Mouse (Mus musculus) layer of hippocampus, postnatal 14 days (tissue): ENCODE data around the gene Vash1. TPM values are rescaled to one million over a fixed set of nuclear protein-coding genes. Genes with fewer than 3 reads are reported as not detected.

Experiments used
- DNase-seq, 2 experiments: peaks; one replicate each; pipeline ENCODE4 v3.0.0; 2021 to 2022; ENCODE audit warnings: low spot score in 2 of 2, mixed read lengths in 1 of 2
- long read RNA-seq, 2 experiments: library from polyadenylated mRNA; stranded (forward); transcript quantifications; one replicate each; pipeline ENCODE4 v2.0.0; 2021
- total RNA-seq, 2 experiments: library from RNA; stranded (reverse); gene quantifications; 2 replicates each; pipeline ENCODE4 v1.2.3; 2021

Gene Vash1
- 10 to 100 TPM; 65.2 to 77.4 TPM for total RNA-seq
- long read RNA-seq, experiment 1, partial matches to known transcripts: 0 of 5 reads
- long read RNA-seq, experiment 1, other reads (novel, unspliced or antisense): 5 of 5 reads
- long read RNA-seq, experiment 2, partial matches to known transcripts: 1 of 4 reads
- long read RNA-seq, experiment 2, other reads (novel, unspliced or antisense): 3 of 4 reads

- peak in 1 of 2 experiments; percentile 78 for DNase-seq
Measured at GRCm38 (mm10) chr12:86678591-86679545, at the start of gene Vash1. TSS of gene Vash1 (plus strand) at chr12:86678700.

DNA sequence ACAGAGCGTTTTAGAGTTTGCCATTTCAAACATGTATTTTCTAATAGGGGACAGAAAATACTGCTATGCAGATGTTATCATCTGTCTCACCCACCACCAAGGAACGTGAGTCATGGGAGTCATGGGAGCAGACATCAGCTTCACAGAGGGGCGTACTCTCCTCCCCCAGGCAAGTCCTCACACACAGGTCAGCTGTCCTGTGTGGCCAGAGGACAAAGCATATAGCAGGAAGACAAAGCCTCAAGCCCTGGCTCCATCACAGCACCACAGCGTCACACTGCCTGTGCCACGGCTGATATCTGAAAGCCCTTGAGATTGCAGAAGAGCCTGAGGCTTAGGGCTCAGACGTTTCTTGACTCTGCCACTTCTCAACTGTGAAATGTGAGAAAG is 49.7 kb upstream of the Vash1 start:
- DNase-seq: no peak

GRCm38 (mm10) chr12:86641763-86642162 is 36.7 kb upstream of the Vash1 start:
- peak; percentile 41 to 51 for DNase-seq

DNA sequence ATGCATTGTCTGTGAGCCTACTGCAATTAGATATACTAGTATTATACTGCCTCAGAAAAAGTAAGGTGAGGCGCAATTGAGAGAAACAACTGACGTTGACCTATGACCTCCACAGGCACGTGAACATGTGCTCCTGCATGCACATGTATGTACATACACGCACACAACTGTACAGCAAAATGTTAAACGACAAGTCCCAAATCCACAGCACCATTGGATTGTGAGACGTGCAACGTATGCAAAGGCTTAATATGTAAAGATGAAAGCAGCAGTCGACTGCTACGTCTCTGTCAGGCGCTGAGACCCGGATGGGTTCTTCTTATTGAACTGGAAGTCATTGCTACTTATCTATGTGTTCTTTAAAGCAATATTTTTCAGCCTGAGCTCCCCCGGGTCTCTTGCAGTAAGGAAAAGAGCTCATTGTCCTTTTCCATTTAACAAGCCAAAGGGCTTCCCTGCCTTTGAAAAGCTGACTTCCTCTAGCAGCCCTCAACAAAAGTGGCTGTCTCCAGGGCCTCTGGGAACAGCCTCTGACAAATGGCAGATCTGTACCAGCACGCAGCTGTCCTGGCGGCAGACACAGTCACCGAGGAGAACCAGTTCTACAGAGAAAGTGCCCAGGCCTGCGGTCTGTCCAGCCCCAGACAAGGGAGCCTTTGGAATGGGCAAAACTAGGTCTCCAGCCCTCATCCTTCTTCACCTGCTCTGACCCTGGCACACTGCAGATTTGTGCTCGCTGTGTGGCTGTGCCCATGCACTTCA is 33.8 kb upstream of the Vash1 start:
- DNase-seq: peak; percentile 55 to 75

- no peak for DNase-seq
Measured at GRCm38 (mm10) chr12:86645494-86645893, 33.0 kb upstream of the Vash1 start.

GRCm38 (mm10) chr12:86646831-86647230 is 31.7 kb upstream of the Vash1 start:
- DNase-seq: peak in 1 of 2 experiments; percentile 63

DNA sequence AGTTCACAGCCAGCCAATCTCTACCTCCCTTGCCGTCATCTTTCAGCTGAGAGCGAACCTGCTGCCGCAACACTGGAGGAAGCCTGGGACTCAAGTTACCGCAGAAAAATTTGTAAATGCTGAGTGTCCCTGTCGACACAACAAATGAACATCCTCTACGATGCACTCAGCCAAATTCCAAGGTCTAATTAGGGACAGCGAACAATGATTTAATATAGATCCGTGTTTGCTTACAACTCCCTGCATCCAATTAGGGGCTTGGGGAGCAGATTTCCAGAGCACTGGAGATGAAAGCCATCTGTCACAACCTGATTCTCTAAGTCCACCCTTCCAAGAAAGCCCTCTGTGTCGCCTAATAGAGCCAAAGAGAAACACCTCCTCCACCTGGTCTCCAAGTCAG is 31.2 kb upstream of the Vash1 start:
- DNase-seq: no peak

GRCm38 (mm10) chr12:86647736-86648135 is 30.8 kb upstream of the Vash1 start:
- no peak for DNase-seq

GRCm38 (mm10) chr12:86648489-86648888 is 30.0 kb upstream of the Vash1 start:
- DNase-seq: no peak

- DNase-seq: peak in 1 of 2 experiments; percentile 52
Measured at GRCm38 (mm10) chr12:86651301-86651860, 27.1 kb upstream of the Vash1 start.

- peak; percentile 75 to 90 for DNase-seq
Measured at GRCm38 (mm10) chr12:86652570-86653041, 25.9 kb upstream of the Vash1 start.

- no peak for DNase-seq
Measured at GRCm38 (mm10) chr12:86659447-86659968, 19.0 kb upstream of the Vash1 start.

DNA sequence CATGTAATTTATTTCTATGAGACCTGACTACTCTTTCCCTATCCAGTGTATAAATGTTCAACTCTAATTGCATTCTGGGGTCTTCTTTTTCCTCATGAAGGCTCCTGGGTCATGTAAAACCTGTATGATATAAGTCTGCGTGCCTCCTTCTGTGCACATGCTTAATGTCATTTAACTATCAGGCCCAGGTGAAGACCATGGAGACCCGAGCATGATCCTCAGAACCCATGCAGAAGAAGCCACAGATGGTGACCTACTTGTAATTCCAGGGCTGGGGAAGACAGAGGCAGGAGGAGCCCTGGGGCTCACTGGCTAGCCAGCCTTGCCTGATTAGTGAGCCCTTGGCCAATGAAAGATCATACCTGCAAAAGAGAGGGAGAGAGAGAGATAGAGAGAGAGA is 18.0 kb upstream of the Vash1 start:
- DNase-seq: no peak

DNA sequence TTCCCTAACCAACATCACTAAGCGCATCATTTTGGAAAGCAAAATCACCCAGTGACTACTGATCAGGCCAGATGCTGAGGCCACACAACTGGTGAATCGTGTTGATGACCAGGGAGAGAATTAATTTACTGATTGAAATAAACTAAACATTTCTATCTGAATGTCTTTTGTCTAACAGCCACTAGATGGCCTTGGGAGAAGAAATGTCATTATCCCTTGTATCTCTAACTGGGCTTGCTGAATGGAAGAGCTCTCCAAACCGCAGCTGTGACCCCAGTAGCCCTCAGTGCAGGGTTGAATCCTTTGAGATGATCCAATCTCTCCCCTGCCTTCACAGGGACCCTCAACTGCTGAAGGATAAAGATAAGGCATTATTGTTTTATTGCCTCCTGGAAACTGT is 12.8 kb upstream of the Vash1 start:
- no peak for DNase-seq

- DNase-seq: peak in 1 of 2 experiments; percentile 91
Measured at GRCm38 (mm10) chr12:86668404-86668803, 10.1 kb upstream of the Vash1 start.

DNA sequence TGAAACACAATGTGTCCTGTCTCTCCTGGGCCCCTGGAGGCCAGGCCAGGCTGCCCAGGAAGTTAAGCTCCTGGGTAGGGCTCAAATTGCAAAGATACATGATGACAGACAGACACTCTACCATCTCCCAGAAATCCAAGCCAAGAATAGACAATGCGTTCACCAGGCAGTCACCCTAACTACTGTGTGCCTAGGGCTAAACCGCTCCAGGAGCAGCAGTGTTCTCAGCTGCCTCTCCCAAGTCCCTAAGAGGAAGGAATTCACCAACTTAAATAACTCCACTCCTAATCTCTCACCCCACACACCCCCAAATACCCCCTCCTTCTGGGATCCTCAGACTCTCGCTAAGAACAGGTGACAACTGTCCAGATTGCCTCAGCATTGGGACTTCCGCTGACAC is 6.4 kb upstream of the Vash1 start:
- no peak for DNase-seq

DNA sequence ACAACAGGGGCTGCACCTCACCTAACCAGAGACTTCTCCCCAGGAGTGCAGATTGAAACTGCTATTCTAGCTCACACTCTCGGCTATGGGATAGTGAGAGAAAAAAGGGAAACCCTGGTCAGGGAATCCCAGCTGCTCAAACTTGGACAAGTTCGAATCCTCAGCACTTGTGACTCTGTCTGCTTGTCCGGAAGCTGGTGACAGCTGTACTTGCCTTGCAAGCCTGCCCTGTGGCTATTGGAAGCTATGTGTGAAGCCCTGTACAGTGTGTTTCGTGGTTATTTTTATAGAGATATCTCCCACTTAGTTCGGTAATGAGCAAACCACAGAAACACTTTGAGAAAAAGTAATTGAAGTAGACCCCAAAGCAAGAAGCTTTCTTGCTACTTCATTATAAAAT is 6.0 kb upstream of the Vash1 start:
- DNase-seq: no peak

DNA sequence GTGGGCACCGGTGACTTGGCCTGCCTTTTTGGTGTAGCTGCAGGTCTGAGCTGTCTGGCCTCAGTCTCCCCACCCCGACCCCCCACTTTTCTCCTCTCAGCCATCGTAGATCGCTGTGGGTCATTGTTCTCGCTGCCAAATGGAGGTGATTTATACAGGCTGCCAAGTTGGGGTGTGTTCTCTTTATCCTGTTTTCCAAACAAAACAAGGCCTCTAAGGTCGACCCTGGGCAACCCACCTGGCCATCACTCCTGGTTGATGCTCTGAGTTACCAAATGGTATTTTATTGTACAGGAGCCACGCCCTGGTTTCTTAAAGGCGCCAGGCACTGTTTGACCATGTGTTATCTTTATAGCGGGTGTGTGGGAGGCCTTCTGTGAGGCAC is 1.0 kb downstream of the Vash1 start:
- no peak for DNase-seq

- DNase-seq: no peak
Measured at GRCm38 (mm10) chr12:86679991-86680491, 1.5 kb downstream of the Vash1 start.

GRCm38 (mm10) chr12:86680591-86681193 is 2.2 kb downstream of the Vash1 start:
- DNase-seq: no peak
